Mouse (Mus musculus) cerebellum, postnatal 10 days (tissue): Measurements from ENCODE around the gene BC024978.

ENCODE experiments used
- DNase-seq, 2 experiments: peaks; one replicate each; pipeline ENCODE4 v3.0.0; 2021; ENCODE audit warnings: mixed read lengths in 2 of 2

The BC024978 gene

GRCm38 (mm10) chr7:27178324-27179216 is 17.0 kb upstream of the BC024978 start, which contains the start of gene Rab4b:
Gene Rab4b, minus strand, starts transcription at chr7:27178896.
- DNase-seq, result peak; percentile 99 to 100

DNA sequence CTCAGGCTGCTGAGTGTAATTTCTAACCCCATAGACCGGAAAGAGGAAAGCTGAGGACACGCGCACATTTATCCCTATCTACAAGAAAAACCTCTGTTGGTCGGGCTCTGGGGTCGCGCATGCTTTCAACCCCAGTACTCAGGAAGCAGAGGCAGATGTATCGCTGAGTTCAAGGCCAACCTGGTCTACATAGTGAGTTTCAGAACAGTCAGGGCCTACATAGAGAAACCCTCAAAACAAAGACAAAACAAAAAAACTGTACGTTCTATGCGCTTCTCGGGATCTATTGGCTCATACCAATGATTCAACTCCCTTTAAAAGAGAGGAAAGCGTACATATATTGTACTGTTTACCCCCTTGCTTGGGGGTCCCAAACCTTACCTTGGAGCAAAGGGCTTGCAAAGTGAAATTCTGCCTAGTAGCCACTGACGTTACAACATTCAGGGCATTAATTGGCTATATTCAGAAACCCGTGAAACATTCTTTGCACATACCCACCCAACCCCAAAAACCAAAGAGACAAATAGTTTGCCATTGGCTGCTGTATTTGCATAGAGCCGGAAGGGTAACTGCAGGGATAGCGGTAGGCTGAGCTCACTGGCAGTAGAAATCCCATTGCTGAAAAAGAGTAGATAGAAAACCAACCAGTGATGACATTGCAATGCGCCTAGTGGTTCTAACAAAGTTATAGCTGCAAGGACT is 16.2 kb upstream of the BC024978 start:
- no peak for DNase-seq

DNA sequence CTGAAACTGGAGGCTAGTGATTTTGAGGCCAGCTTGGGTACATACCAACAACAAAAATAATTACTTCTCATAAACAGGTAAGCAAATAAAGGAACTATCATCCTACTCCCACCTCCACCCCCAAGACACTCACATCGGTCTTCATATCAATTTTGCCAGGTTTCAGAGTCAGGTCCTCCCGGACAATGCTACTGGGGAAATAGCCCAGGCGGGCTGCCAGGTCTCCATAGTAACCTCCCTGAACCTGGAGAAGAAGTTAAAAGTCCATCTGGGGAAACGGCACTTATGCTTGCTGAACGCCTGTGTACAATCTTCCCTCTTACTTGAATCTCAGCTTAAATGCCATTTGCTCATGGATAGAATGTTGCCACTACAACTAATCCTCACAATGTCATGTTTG is 15.5 kb upstream of the BC024978 start:
- DNase-seq, result peak; percentile 84 to 88

DNA sequence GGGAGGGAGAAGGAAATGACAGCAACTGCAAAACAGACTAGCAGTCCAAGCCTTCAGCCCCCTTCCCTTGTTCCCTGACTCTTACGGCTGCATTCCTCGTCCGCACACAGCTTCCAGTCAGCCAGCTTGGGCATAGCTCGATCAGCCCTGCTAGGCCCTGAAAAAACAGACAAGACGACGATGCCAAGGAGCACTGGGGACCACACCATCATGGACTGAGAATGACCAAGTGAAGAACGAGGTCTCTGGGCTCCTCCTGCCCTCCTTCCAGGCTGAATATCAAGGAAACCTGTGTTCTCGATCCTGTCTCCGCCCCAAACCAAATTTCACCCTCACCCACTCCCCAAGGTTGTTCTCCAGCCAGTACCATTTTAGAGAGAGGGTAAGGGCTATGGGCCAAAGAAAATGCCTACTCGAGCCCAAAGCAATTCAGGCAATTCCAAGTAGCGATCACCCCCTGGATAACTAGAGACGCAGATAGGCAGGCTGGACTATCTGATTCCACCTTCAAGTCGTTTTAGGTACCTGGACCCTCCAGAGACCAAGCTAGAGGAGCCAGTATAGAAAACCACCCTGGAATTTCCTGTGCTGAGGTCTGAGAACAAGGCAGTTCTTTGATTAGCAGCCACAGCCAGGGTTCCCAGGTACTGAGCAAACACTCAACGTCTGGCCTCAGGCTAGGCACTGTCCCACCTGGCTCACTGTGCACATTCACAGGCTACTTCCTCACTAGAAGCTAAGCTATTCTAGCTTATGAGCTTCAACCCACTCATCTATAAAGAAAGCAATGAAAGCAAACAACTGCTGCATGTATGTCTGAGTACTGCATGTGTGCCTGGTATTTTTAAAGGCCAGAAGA is 14.5 kb upstream of the BC024978 start, which contains the start of the genes Gm21983 and Mia:
Gene Gm21983 (minus strand): TSS at position 250 of the 859 bp plus-strand sequence.
Gene Mia (minus strand): TSS at position 321 of the 859 bp plus-strand sequence.
- peak; percentile 83 for DNase-seq

DNA sequence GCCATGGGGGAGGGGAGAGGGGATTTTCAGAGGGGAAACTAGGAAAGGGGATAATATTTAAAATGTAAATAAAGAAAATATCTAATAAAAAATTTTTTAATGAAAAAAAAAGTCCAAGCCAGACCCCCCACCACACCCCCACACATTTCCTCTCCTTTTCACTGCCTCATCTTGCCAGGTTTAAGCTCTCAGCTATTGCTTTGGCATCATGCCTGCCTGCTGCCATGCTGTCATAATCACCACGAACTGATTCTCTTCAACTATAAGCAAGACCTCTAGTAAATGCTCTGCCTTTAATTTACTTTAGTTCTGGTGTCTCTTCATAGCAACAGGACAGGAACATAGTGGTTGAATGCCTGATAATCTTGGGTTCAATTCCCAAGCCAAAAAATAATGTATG is 13.1 kb upstream of the BC024978 start:
- peak; percentile 56 to 57 for DNase-seq

GRCm38 (mm10) chr7:27184964-27185363 is 10.6 kb upstream of the BC024978 start:
- peak; percentile 63 to 69 for DNase-seq

DNA sequence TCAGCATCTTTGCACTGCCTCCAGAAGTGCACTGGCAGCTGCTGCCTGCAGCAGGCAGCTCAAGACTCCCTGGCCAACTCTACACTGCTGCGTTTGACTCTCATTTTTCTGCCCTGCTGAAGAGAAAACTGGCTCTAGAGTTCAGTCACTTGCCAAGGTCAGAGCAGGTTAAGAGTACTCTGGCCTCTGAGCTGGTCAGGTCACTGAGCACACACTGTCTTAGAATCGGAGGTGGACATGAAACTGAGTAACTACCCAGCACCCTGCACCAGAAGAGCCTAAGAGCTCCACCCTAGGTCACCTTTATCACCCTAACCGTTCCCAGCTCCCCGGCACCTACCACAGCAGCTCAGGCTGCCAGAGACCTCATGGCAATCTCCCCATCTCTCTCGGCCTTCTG is 9.6 kb upstream of the BC024978 start:
- no peak for DNase-seq

- DNase-seq, result peak; percentile 29 to 44
Measured at GRCm38 (mm10) chr7:27189271-27189931, 6.2 kb upstream of the BC024978 start.

DNA sequence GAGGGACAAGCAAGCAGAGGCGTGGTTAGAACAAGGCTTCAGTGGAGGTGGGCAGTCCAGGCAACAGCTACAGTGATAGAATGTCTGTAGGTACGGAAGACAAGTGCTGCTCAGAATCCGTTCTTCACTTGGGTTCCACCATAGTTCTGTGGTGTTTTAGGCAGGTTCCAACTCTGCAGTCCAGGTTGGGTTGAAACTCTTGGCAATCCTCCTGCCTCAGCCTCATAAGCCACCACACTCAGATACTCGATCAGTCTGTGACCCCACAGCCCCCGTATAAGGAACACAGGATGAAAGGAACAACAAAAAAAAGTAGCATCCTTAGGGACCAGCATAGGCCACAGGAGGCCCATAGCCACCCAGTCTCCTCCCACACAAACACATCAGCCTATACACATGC is 3.1 kb upstream of the BC024978 start:
- no peak for DNase-seq

DNA sequence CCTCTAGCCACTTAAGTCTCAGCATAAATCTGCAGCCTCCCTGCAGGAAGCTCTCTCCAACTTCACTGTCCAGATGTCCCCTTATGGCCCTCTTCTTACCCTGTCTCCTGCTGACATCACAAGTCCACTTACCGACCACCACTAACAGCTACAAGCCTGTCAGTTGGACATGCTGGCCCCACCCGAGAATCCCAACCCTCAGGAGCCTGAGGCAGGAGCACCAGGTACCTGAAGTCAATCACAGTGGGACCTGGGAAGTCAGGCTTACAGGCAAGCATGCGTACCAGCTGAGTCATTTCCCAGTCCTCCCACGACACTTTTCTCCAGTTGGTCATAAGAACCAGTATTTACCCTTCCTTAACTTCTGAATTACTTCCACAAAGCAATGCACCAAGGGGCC is 1.9 kb upstream of the BC024978 start:
- no peak for DNase-seq

GRCm38 (mm10) chr7:27197136-27197535 is 1.6 kb downstream of the BC024978 start:
- DNase-seq, result no peak

DNA sequence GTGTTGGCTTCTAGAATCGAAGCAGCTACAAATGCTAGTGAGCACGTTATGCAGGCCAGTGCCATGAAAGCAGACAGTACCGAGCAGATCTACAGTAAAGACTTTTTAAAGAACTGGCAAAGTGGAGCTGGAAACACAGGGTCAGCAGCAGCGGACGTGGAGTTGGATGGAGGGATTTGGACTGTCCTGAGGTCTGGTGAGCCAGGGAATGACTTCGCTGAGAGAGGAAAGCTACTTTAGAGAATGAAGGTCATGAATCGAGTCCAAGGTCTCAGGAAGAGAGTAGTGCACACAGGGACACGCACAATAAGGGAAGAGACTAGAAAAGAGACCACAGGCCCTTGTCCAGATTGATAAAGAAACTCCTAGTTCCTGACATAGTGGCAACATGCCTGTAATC is 2.1 kb downstream of the BC024978 start:
- no peak for DNase-seq

DNA sequence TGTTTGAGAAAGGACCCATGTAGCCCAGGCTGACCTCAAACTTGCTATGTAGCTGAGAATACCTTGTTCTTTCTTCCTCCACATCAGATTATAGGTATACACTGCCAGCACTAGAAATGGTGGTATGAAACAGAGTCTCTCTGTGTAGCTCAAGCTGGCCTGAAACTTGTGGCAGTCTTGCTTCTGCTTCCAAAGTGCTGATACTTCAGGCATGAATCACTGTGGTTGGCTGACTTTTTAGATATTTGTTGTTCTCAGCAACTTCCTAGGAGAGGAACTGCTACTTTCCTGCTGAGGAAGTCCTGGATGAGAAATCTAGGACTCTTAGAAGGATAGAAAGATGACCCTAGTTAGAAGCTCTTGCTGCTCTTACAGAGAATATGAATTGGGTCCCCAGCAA is 2.8 kb downstream of the BC024978 start:
- DNase-seq, result no peak

GRCm38 (mm10) chr7:27198779-27199178 is 3.2 kb downstream of the BC024978 start:
- DNase-seq, result no peak

GRCm38 (mm10) chr7:27203730-27204449 is 8.3 kb downstream of the BC024978 start:
- peak; percentile 46 to 49 for DNase-seq

GRCm38 (mm10) chr7:27212626-27213025 is 17.0 kb downstream of the BC024978 start:
- DNase-seq, result no peak

DNA sequence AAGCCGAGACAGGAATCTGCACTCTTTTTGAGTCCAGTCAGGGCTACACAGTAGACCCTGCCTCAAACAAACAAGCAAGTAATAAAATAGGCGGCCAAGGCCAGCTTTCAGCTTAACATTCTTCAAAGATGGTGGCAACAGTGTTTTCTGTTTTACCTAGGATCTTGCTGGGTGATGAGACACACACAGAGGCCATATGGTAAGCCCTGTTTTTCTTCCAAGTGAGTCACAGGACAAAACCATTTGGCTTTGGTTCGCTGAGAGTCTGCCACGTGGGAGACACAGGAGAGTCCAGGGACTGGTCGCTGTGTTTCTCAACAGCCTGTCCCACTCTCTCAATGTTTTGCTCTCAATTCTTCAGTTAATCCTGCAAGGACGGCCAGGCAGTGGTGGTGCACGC is 23.0 kb downstream of the BC024978 start:
- peak; percentile 57 to 59 for DNase-seq

GRCm38 (mm10) chr7:27219937-27220336 is 24.4 kb downstream of the BC024978 start:
- no peak for DNase-seq

- DNase-seq, result no peak
Measured at GRCm38 (mm10) chr7:27221939-27222338, 26.4 kb downstream of the BC024978 start.

GRCm38 (mm10) chr7:27222538-27222937 is 27.0 kb downstream of the BC024978 start:
- DNase-seq, result no peak

- peak in 1 of 2 experiments; percentile 49 for DNase-seq
Measured at GRCm38 (mm10) chr7:27224877-27225575, 29.4 kb downstream of the BC024978 start.
